Mouse (Mus musculus): Measurements from ENCODE around the gene Aldh1l1. TPM values are rescaled to one million over a fixed set of nuclear protein-coding genes. Genes with fewer than 3 reads are reported as not detected.

Aldh1l1 gene
- polyA plus RNA-seq, 1 experiment from 2014 or later, result 1.2 TPM

DNA sequence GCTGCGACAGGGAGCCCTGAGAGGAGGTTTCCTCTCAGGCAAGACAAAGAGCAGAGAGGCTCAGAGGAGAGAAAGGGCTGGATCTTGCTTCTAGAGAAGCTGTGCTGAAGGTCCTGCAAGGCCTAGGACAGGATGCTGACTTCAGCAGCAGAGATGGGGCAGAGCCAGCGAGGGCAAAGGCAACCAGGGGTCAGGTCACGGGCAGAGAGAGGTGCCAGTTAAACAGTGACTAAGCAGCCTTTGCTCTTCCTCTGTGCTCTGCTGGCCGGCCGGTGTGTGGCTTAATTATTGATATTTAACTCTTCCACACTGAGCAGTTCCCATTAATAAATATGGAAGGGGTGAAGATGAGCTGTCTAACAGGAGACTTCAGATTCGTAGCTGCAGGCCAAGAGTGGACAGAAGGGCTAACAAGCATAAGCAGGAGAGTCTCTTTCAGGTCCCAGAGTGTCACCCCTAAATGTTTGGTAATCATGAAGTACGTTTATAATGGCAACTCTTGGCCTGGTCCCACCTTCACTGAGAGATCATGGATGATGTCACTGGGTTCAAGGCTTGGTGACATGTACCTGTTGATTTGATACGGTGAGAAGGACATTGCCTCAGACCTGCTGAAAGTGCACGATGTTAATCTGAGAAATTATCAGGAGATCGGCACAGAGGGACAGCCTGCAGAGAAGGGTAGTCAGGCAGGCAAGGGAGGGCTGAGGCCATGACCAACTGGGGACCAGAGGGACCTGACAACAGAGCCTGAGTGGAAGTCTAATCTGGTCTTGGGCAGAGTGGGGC, 5.9 kb downstream of the Aldh1l1 start:
- DNase-seq (ENCODE audit: low spot score) (no peak), ATAC-seq (replicated peaks; ENCODE audit: low FRiP score) (no peak)
- Histone ChIP-seq H3K27ac (ENCODE audit: low read depth, low read length) (no peak overlapping the region), H3K9ac (ENCODE audit: low read length) (no peak overlapping the region), H3K36me3 (ENCODE audit: control insufficient read depth, insufficient read depth, low read length) (no peaks in the 10 kb centered on the region), H3K4me1 (replicated peaks; ENCODE audit: control insufficient read depth, insufficient read depth, low read length) (0 out of 2 replicates have a peak, but pooled peaks cover 3% of the 10 kb centered on the region), H3K4me2 (ENCODE audit: low read depth, low read length, severe bottlenecking) (no peak overlapping the region), H3K9me3 (ENCODE audit: control insufficient read depth, low read length) (no peaks in the 10 kb centered on the region), H3K27me3 (ENCODE audit: control insufficient read depth, insufficient read depth, low read length) (no peaks in the 10 kb centered on the region), H3K4me3 (ENCODE audit: low read depth, low read length) (no peak overlapping the region)
- 83% methylated on average over 10 of the region's 10 CpGs for WGBS

DNA sequence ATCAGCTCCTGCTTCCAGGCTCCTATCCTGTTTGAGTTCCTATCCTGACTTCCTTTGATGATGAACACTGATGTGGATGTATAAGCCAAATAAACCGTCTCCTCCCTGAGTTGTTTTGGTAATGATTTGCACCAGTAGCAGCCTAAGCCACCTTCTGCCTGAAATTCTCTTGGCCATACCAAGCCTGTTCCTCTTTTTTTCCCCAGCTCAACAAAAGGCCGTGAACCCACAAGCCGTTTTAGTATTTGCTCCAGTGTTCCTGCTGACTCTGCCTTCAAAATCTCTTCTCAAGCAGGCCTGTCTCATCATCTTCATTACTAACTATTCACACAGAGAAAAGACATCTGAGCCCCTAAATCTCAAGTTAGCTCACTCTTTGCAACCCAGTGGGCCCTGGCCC, 7.9 kb downstream of the Aldh1l1 start:
- no peak for DNase-seq (ENCODE audit: low spot score)
- no peaks in the 10 kb centered on the region for H3K27me3 ChIP-seq (ENCODE audit: control insufficient read depth, insufficient read depth, low read length)

DNA sequence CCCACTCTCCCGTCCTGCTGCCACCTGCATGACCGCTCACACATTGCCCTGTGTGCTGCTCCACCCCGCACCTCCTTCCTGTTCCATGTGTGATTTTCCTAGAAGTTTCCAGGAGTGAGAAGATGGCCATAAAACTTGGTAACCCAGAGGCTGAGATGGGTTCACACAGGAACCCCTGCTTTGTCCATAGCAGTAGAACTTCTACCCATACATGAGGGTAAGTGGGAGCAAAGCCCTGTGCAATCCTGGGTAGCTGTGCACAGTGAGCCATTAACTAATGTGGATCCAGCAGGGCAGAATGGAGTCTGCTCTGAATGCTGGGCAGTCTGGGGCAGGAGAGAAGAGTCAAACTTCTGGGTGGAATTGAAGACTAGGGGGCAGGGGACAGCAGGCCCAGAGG, 8.3 kb downstream of the Aldh1l1 start:
- Histone ChIP-seq H3K27ac (ENCODE audit: low read depth, low read length) (no peak overlapping the region), H3K36me3 (ENCODE audit: control insufficient read depth, insufficient read depth, low read length) (no peaks in the 10 kb centered on the region), H3K9me3 (ENCODE audit: control insufficient read depth, low read length) (no peaks in the 10 kb centered on the region), H3K9ac (ENCODE audit: low read length) (no peak overlapping the region), H3K4me1 (replicated peaks; ENCODE audit: control insufficient read depth, insufficient read depth, low read length) (0 out of 2 replicates have a peak, but pooled peaks cover 3% of the 10 kb centered on the region), H3K4me3 (ENCODE audit: low read depth, low read length) (no peak overlapping the region), H3K4me2 (ENCODE audit: low read depth, low read length, severe bottlenecking) (no peak overlapping the region), H3K27me3 (ENCODE audit: control insufficient read depth, insufficient read depth, low read length) (no peaks in the 10 kb centered on the region)
- DNase-seq (ENCODE audit: low spot score), result no peak
- no peak for ATAC-seq (replicated peaks; ENCODE audit: low FRiP score)
- WGBS, result 87% methylated on average over 3 of the region's 3 CpGs

More for the DNA sequence above, 7.9 kb downstream of the Aldh1l1 start:
- H3K36me3 ChIP-seq (ENCODE audit: control insufficient read depth, insufficient read depth, low read length), result no peaks in the 10 kb centered on the region
- no peak for ATAC-seq (replicated peaks; ENCODE audit: low FRiP score)
- no peak overlapping the region for H3K4me3 ChIP-seq (ENCODE audit: low read depth, low read length)
- WGBS, result 81% methylated on average over 3 of the region's 3 CpGs
- H3K4me1 ChIP-seq (replicated peaks; ENCODE audit: control insufficient read depth, insufficient read depth, low read length), result 0 out of 2 replicates have a peak, but pooled peaks cover 3% of the 10 kb centered on the region
- no peaks in the 10 kb centered on the region for H3K9me3 ChIP-seq (ENCODE audit: control insufficient read depth, low read length)
- no peak overlapping the region for H3K4me2 ChIP-seq (ENCODE audit: low read depth, low read length, severe bottlenecking)
- H3K9ac ChIP-seq (ENCODE audit: low read length), result no peak overlapping the region
- no peak overlapping the region for H3K27ac ChIP-seq (ENCODE audit: low read depth, low read length)

GRCm38 (mm10) chr6:90495282-90495912, 9.2 kb downstream of the Aldh1l1 start:
- 62% methylated on average over 7 of the region's 7 CpGs for WGBS
- Histone ChIP-seq H3K36me3 (ENCODE audit: control insufficient read depth, insufficient read depth, low read length) (no peaks in the 10 kb centered on the region), H3K4me2 (ENCODE audit: low read depth, low read length, severe bottlenecking) (no peak overlapping the region), H3K4me1 (replicated peaks; ENCODE audit: control insufficient read depth, insufficient read depth, low read length) (0 out of 2 replicates have a peak, but pooled peaks cover 3% of the 10 kb centered on the region), H3K27ac (ENCODE audit: low read depth, low read length) (no peak overlapping the region), H3K4me3 (ENCODE audit: low read depth, low read length) (no peak overlapping the region), H3K9ac (ENCODE audit: low read length) (no peak overlapping the region), H3K9me3 (ENCODE audit: control insufficient read depth, low read length) (no peaks in the 10 kb centered on the region), H3K27me3 (ENCODE audit: control insufficient read depth, insufficient read depth, low read length) (no peaks in the 10 kb centered on the region)
- ATAC-seq (replicated peaks; ENCODE audit: low FRiP score) (no peak), DNase-seq (ENCODE audit: low spot score) (no peak)

GRCm38 (mm10) chr6:90496217-90496616, 10.0 kb downstream of the Aldh1l1 start:
- Histone ChIP-seq H3K4me1 (replicated peaks; ENCODE audit: control insufficient read depth, insufficient read depth, low read length) (0 out of 2 replicates have a peak, but pooled peaks cover 3% of the 10 kb centered on the region), H3K4me2 (ENCODE audit: low read depth, low read length, severe bottlenecking) (no peak overlapping the region), H3K9me3 (ENCODE audit: control insufficient read depth, low read length) (no peaks in the 10 kb centered on the region), H3K36me3 (ENCODE audit: control insufficient read depth, insufficient read depth, low read length) (no peaks in the 10 kb centered on the region), H3K27me3 (ENCODE audit: control insufficient read depth, insufficient read depth, low read length) (no peaks in the 10 kb centered on the region), H3K27ac (ENCODE audit: low read depth, low read length) (no peak overlapping the region), H3K9ac (ENCODE audit: low read length) (no peak overlapping the region), H3K4me3 (ENCODE audit: low read depth, low read length) (no peak overlapping the region)
- no peak for DNase-seq (ENCODE audit: low spot score)
- 66% methylated on average over 3 of the region's 3 CpGs for WGBS
- no peak for ATAC-seq (replicated peaks; ENCODE audit: low FRiP score)

- Histone ChIP-seq H3K27ac (ENCODE audit: low read depth, low read length) (no peak overlapping the region), H3K36me3 (ENCODE audit: control insufficient read depth, insufficient read depth, low read length) (no peaks in the 10 kb centered on the region), H3K27me3 (ENCODE audit: control insufficient read depth, insufficient read depth, low read length) (no peaks in the 10 kb centered on the region), H3K9ac (ENCODE audit: low read length) (no peak overlapping the region), H3K4me3 (ENCODE audit: low read depth, low read length) (no peak overlapping the region), H3K4me2 (ENCODE audit: low read depth, low read length, severe bottlenecking) (no peak overlapping the region), H3K9me3 (ENCODE audit: control insufficient read depth, low read length) (no peaks in the 10 kb centered on the region), H3K4me1 (replicated peaks; ENCODE audit: control insufficient read depth, insufficient read depth, low read length) (0 out of 2 replicates have a peak, but pooled peaks cover 3% of the 10 kb centered on the region)
- no peak for DNase-seq (ENCODE audit: low spot score)
- no peak for ATAC-seq (replicated peaks; ENCODE audit: low FRiP score)
- WGBS, result 50% methylated on average over 4 of the region's 4 CpGs
Observed at GRCm38 (mm10) chr6:90499509-90499908, 13.3 kb downstream of the Aldh1l1 start.

- H3K27me3 ChIP-seq (ENCODE audit: control insufficient read depth, insufficient read depth, low read length), result no peaks in the 10 kb centered on the region
- ATAC-seq (replicated peaks; ENCODE audit: low FRiP score), result no peak
- H3K9me3 ChIP-seq (ENCODE audit: control insufficient read depth, low read length), result no peaks in the 10 kb centered on the region
Observed at GRCm38 (mm10) chr6:90501222-90501940, 15.2 kb downstream of the Aldh1l1 start.

DNA sequence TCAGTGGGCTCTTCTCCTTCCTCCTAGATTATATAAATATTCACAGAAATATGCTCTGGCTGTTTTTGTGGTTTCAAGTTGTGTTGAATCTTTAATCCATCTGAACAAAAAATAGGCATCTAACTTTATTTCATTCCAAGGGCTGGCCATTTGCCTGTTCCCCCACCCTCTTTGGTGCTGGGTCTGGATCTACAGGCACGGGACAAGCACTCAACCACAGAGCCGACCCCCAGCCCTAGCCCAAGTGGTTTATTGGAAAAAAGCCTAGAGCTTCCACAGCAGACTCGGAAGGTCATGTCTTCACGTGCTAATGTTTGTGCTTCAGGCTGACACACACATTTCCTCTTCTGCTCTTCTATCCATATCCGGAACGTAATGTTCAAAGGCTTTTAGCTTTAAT, 19.7 kb downstream of the Aldh1l1 start:
- no peak overlapping the region for H3K27ac ChIP-seq (ENCODE audit: low read depth, low read length)
- DNase-seq (ENCODE audit: low spot score) (no peak), ATAC-seq (replicated peaks; ENCODE audit: low FRiP score) (no peak)
- H3K9me3 ChIP-seq (ENCODE audit: control insufficient read depth, low read length), result no peaks in the 10 kb centered on the region
- H3K4me2 ChIP-seq (ENCODE audit: low read depth, low read length, severe bottlenecking), result no peak overlapping the region
- H3K9ac ChIP-seq (ENCODE audit: low read length), result no peak overlapping the region
- no peak overlapping the region for H3K4me3 ChIP-seq (ENCODE audit: low read depth, low read length)
- H3K4me1 ChIP-seq (replicated peaks; ENCODE audit: control insufficient read depth, insufficient read depth, low read length), result no peaks in the 10 kb centered on the region
- WGBS, result 82% methylated on average over 6 of the region's 6 CpGs
- no peaks in the 10 kb centered on the region for H3K27me3 ChIP-seq (ENCODE audit: control insufficient read depth, insufficient read depth, low read length)
- H3K36me3 ChIP-seq (ENCODE audit: control insufficient read depth, insufficient read depth, low read length), result no peaks in the 10 kb centered on the region

More at GRCm38 (mm10) chr6:90501222-90501940, 15.2 kb downstream of the Aldh1l1 start:
- H3K9ac ChIP-seq (ENCODE audit: low read length), result no peak overlapping the region
- no peak overlapping the region for H3K4me3 ChIP-seq (ENCODE audit: low read depth, low read length)
- 84% methylated on average over 8 of the region's 8 CpGs for WGBS
- H3K36me3 ChIP-seq (ENCODE audit: control insufficient read depth, insufficient read depth, low read length), result no peaks in the 10 kb centered on the region
- no peak overlapping the region for H3K27ac ChIP-seq (ENCODE audit: low read depth, low read length)
- no peak overlapping the region for H3K4me2 ChIP-seq (ENCODE audit: low read depth, low read length, severe bottlenecking)
- no peak for DNase-seq (ENCODE audit: low spot score)
- H3K4me1 ChIP-seq (replicated peaks; ENCODE audit: control insufficient read depth, insufficient read depth, low read length), result no peaks in the 10 kb centered on the region

Measured in forebrain, embryonic 11.5 days (tissue).